Mouse (Mus musculus): ENCODE measurements at regions not wholly inside any gene's neighbourhood (a gene's known extent, or its start where the extent isn't known, plus 50 kb on each side); places are given as distances from the start of the nearest gene placed in this dataset.

GRCm38 (mm10) chrX:58470986-58471385 is 438.2 kb upstream of the 4930550L24Rik start:
- TF ChIP-seq CTCF (conservative IDR thresholded peaks at IDR 0.05; ENCODE audit: low read length) (no peak), NANOG (IDR thresholded peaks at IDR 0.05; ENCODE audit: borderline replicate concordance, low read length) (no peak)

Data from E14TG2a.4 (cell line).